Mouse (Mus musculus) G1E (cell line): ENCODE results near the gene Scnm1.

Experiments
- CTCF ChIP-seq: IDR thresholded peaks from 2 replicates; pipeline ENCODE4 v1.5.1; 2012; ENCODE audit warnings: low read depth, low read length, inconsistent platforms, mixed read lengths
- POLR2AphosphoS5 ChIP-seq: IDR thresholded peaks from 2 replicates; pipeline ENCODE4 v1.6.1; 2012; ENCODE audit warnings: low read depth, low read length, inconsistent platforms; ENCODE audit not compliant: insufficient replicate concordance
- TAL1 ChIP-seq: conservative IDR thresholded peaks from 2 replicates; pipeline ENCODE4 v1.6.1; 2012; ENCODE audit warnings: low read depth, low read length, inconsistent platforms, mixed read lengths

DNA sequence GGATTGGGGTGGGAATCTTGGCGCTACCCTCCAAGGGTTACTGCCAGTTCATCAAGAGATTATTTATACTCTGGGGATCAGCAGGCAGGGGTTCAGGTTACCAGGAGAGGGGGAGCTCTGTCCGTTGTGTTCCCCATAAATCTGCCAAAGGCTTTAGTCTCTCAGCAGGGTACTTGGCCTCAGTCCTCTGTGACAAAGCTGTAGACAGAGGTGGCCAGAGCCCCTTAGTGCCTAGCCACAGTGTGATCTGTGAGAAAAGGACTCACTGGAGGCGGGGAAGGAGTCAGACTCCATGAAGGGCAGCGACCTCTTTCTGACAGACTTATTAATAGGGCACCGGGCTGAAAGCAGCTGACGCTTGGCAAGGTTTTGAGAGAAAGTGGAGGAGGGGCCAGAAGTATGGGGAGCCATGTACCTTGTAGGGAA is 4.6 kb downstream of the Scnm1 start:
- no peak for TF ChIP-seq CTCF
- no peak for TF ChIP-seq TAL1
- TF ChIP-seq POLR2AphosphoS5 = no peak
